Mouse (Mus musculus): Measurements from ENCODE around the gene Tmem211.
A peak's percentile ranks its signal among the peaks of the same experiment; 100 is the strongest.

Tmem211 gene

DNA sequence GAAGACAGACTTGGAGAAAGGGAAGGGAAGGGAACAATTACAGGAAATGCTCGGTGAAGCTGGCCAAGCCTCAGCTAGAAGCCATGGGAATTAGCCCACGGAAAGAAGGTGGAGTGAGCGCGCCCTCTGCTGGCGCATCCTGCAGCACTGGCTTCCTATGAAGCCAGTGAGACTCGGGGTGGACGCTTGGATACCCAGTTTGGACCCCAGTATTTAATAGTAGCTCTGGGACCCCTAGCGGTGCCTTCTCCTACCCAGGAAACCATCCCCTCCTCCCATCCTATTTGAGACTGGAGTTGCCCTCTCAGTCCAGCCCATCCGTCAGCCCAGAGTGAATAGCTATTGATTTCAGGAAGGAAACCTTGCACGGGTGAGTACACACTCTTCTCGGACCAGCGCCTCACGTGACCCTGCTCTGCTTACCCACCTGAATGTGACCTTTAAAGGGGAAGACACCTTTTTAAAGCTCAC is at the start of gene Tmem211:
TSS of gene Tmem211 (plus strand) at position 278 of the 471 bp plus-strand sequence.
- peak; percentile 22 for DNase-seq (ENCODE audit: low read depth, low spot score)

DNA sequence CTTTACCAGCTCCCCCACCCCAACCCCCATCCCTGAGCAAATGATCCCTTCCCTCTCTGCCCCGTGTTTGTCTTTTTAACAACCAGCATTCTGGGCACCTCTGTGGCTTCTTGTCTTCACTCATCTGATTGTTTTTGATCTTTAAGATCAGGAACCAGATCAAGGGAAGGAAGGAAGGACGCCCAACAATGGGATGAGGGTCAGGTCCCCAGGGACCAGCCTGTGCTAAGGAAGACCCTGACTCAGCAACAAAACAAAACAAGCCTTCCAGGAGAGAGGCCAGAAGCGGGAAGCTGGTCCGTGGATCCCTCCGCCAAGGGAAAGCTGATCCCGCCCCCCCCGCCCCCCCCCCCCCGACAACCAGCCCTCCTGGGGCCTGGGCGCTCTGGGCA is 47.3 kb upstream of the Tmem211 start:
- DNase-seq (ENCODE audit: low read depth, low spot score): no peak

DNA sequence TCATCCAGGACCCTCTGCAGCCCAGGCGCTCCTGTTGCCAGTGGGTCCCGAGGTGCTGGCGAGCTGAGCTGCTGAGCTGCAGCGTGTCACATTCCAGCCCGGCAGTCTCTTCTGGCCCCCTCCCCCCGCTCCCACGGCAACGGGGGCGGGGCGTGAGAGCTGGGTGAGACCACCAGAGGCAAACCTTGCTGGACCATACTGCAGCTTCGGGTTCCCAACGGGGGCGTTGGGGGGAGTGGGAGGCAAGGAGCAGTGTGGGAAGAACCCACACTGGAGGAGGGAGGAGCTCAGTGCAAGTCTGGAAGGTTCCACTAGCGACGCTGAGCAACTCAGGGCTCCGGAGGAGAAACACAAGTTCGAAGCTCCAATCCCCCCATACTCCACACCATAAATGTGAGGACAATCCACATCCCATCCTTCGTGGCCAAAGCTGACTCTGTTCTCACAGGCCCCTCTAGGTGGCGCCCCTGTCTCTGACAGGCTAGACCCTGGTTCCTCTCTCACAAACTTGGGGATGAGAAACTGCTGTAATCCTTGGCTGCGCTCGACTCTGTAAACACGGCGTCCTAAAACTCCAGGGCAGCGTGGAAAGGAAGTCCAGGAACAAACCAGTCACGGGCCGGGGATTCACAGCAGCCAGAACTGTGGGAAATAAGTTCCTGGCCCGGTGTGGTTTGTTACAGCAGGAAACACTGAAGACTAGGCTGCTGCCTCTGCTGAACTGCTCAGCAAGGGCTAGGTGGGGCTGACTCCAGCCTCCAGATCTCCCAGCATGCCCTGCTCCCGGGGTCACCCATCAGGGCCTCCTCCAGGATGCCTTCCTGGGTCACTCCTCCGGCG is 46.6 kb upstream of the Tmem211 start:
- DNase-seq (ENCODE audit: low read depth, low spot score): peak; percentile 41

DNA sequence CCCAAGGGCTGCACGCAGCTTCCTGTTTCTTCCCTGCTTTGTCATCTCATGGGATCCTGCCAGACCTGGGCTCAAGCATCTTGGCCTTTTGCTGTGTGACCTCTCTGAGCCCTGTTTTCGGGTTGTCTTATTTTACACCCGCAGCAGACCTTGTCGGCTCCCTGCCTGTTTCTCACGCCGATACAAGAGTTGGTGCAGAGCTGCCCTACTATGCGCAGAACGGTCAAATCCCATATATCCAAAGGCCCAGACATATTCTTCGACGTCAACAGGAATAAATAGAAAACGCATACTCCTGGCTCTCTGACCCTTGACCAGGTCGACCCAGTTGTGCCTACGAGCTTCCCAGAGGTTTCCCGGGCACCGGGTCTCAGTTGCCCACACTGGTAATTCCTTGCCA is 46.0 kb upstream of the Tmem211 start:
- no peak for DNase-seq (ENCODE audit: low read depth, low spot score)

DNA sequence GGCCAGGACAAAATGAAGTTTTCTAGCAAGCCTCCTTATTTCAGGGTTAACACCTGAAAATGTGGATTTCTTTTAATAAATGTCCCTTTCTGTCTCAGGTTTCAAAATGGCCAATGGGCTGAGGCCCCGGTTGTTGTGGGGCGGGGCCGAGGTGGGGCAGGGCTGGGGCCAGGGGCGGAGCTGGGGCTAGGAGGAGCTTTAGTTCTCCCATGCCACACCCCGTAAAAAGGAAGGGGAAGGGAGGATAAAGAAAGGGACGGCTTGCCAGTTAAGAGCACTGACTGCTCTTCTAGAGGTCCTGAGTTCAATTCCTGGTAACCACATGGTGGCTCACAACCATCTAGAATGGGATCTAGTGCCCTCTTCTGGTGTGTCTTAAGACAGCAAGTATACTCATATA is 45.3 kb upstream of the Tmem211 start:
- DNase-seq (ENCODE audit: low read depth, low spot score): no peak

DNA sequence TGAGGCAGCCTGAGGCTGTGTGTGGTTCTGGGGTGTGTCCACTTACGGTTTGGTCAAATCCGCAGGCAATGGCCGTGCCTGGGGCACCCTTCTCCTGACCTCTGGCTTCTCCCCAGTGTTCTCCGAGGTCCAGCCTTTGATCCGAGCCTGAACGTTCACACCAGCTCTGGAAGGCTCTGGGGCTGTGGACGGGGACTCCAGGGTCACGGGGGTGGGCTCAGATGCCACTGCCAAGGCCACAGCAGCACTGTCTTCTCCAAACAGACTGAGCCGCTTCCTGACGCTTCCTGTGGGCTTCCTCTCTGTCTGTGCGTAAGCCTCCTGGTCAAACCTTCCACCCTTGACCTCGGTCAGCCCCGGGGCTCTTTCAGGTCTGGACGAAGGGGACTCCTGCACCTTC is 36.2 kb upstream of the Tmem211 start:
- no peak for DNase-seq (ENCODE audit: low read depth, low spot score)

DNA sequence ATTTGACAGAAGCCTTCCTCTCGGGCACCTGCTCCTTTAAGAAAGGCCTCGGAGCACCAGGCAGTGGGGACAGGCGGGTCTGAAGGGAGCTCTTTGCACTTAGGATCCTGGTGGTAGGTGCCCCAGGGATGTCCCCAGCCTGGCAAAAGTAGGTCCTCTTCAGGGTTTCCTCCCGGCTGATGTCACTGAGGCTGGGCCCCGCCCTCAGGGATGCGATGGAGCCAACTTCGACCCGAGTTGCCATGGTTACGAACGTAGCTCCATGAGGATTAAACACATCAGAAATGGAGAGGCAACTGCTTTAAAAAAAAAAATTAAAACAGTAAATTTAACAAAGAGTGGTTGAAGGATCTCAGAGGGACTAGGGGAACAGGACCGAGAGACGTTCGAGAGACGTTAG is 34.8 kb upstream of the Tmem211 start:
- no peak for DNase-seq (ENCODE audit: low read depth, low spot score)

DNA sequence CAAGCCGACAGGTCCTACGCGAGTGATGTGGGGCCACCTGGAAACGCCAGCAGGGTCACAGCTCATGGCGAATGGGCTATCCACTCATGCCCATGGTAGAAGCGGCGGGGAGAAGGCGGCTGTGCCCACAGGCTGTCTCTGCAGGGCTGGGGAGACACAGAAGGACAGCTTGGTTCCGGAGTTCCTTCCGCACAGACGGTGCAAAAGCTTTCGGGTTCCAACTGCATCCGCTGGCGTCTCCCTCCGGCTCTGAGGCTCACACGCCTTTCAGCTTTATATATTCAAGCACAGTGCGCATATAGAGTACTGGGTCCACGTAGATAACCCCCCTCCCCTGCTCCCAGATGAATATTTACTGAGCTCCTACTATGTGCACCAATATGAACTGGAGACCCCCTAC is 32.9 kb upstream of the Tmem211 start:
- no peak for DNase-seq (ENCODE audit: low read depth, low spot score)

DNA sequence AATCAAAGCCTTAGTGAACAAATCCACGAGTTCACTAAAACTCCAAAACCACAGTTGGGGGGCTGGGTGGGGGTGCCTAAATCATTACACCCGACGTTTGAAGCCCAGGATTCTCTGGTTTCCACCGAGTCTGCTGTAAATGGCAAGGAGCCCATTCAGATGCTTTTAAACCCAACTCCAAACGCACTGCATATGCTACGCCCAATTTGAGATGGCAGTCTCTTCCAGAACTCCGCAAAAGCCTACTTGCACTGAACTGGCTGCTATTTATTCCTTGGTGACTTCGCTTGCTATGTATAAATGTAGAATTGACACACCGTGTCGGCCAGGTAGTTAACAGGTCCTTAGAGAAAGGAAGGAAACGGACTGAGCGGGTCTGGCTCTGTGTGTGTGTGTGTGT is 31.3 kb upstream of the Tmem211 start:
- no peak for DNase-seq (ENCODE audit: low read depth, low spot score)

DNA sequence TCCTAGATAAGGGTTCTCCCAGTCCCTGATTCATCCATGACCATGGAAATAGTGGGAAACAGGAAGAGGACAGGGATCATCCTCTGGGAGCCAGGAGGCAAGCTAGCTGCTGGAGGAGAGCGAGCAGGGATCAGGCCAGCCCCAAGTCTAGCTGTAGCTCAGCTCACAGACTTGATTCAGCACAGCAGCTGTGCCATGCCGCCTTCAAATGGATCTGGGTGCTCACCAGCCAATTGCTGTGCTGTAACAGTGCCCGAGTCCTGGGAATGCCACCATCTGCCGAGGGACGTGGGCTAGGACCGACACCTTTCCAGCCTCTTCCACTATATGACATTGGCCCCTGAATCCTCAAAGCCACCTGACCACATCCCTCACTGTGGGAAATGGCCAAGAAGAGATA is 30.8 kb upstream of the Tmem211 start:
- no peak for DNase-seq (ENCODE audit: low read depth, low spot score)

DNA sequence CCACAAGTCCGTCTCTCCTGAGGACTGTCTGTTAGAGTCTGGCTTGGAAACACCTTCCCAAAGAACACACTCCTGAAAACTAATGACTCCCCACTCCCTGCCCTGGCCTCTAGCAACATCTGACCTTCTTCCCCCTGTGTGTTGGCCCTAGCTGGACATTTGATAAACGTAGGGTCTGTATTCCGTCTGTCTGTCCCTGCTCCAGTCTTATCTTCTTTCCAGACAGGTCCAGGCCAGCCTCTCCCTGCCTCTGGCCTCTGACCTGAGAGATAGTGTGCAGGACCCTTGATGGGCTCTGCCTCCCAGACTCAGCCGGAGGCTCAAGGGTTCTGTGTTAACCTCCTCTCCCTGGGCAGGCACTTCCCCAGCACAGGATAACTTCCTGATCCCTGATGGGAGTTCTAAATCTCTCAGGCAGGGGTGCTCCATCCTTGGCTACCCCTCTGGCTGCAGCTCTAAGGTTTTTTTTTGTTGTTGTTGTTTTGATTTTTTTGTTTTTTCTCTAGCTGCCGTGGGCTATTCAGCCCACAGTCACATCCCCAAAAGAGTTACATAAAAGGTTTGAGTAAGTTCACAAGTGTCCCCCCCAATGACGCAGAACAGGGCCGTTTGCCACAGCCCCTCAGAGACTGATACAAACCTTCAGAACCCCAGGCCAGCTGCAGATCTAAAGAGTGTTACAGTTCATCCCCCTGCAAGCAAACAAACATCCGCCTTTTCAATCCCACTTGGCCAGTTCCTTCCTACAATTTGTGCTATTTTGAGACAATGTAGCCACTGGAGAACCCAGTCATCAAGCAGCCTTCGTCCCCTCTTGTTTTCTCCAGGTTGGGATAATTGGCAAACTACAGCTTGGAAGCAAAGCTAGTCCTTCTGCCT is 29.6 kb upstream of the Tmem211 start:
- DNase-seq (ENCODE audit: low read depth, low spot score): no peak

DNA sequence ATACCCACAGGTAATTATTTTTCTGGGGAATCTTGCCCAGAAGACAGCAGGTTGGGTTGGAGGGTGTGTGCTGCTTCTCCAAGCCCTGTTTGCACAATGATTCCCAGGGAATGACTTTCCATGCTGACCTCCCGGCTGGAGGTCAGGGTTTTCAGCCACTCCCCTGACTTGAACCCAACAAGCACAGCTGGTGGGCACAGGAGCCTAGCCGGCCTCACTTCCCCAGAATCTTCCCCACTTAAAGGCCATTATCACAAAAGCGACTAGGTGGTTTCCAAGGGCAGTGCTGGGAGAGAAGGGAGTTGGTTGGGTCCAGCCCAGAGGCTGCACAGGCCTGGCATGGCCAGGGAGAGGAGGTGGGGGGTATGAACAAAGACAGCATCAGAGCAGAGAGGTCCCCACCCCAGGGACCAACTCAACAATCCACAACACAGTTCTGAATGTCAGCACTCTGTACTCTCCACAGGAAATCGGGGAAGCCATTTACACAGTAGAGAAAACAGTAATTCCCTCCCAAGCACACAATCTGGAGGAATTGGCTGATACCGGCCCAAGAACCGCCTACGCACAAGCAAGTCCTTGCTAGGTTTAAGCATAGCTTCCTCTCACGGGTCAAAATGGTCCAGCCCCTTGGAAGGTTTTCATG is 27.5 kb upstream of the Tmem211 start:
- DNase-seq (ENCODE audit: low read depth, low spot score): no peak

DNA sequence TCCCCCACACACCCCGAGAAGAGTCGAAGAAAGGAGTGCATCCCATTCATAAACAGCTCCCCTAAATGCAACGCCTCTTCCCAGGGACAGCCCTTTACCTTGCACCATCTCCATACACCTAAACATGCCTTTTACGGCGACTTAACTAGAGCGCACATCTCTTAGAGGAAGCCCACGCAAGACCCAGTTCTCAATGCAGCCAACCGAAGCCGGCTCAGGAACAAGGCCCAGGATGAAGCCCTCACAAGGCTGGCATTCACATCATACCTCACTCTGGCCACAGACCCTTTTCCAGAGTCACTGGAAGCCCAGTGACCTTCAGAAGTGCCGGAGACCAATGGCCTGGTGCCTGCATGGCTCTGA is 27.0 kb upstream of the Tmem211 start:
- DNase-seq (ENCODE audit: low read depth, low spot score): no peak

DNA sequence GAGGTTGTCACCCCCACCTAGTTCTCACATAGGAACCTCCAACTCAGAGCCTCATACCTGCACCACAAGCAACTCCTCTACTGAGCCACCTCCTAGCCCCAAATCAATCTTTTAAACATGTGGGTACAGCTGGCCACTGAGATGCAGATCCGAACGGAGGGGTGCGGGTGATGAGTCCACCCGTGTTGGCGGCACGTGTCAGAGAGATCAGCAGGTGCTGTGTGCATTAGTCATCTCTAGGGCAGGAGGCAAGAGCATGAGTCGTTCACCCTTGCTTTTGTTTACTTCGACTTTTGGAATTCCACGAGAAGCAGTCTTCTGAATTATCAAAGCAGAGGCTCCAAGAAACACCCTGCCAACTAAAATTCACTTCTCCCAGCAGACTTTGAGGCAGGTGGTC is 22.5 kb upstream of the Tmem211 start:
- no peak for DNase-seq (ENCODE audit: low read depth, low spot score)

DNA sequence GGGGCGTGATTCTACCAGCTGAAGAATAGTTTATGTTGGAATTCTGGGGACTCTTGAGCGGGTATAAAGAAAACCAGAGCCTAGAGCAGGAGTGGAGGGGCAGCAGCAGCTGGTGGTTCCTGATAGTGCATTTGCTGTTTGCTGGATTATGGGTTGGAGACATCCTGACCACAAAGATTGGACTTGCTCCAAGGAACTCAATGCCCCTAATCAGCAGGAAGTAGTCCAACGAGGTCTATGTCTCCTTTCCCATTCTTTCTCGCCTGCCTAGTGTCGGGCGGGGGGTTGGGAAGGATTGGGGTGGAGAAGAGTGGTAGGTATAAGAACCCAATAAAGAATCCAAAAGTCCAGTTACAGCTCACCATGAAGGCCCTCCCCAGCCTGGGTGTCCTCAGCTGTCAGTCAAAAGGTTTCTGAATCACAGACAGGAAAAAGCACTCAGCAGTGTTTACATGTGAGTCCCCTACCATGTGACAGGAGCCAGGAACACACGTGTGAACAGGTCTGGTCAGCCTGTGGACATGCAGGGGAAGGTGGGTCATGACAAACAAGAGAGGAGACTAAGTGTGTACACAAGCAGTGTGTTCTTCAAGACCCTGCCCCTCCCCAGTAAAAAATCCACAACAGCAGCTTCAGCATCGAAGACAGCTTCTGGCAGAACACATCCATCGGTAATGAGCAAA is 19.9 kb upstream of the Tmem211 start:
- DNase-seq (ENCODE audit: low read depth, low spot score): no peak

DNA sequence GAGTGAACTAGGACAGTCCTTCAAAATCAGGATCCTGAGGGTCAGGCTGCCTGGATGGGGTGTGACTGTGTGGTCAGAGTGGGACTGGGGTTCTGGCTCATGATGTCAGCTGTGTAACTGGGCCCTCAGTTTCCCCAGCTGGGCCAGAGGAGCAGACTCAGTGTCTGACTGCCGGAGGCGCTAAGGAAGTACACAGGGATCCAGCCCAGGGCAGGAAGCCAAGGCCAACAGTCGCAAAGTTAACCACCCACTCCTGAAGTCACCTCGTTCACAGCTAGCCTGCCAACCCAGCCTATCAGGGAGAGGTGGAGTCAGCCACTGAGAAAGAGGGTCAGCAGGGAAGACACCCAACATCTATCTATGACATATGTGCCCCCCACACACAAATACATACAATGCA is 18.7 kb upstream of the Tmem211 start:
- DNase-seq (ENCODE audit: low read depth, low spot score): no peak

DNA sequence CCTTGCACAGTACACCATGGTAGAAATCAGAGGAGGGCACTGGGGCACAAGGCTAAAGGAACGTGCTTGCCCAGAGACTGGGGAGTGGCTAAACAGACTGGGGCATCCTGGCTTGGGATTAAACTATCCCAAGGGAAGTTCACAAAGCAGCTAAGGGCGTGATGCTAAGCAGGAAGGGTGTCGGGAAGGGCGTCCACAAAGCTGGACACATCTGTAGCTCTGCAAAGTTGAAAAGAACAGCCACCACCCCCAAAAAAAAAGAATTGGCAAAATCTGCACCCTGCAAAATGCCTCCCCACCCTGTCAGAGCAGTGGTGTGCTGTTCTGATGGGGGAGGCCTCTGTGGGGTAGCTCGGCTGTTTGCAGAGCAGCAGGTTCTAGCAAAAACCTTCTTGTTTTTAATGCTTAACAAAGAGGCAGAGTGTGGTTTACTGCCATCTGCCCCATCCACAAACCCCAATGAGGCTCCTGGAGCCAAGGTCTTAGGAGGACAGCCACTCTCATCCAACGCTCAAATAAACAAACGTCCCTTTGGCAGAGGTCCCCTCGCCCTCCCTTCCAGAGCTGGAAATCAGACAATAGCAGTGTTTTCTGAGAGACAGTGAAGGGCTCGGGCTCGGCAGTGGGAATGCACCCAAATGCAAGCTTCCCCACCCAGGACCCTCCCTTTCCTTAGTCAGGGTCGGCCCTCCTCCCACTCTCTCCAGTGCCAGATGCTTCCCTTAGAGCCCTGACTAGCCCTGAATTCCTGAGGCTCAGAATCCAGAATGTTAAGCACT is 17.9 kb upstream of the Tmem211 start:
- no peak for DNase-seq (ENCODE audit: low read depth, low spot score)

DNA sequence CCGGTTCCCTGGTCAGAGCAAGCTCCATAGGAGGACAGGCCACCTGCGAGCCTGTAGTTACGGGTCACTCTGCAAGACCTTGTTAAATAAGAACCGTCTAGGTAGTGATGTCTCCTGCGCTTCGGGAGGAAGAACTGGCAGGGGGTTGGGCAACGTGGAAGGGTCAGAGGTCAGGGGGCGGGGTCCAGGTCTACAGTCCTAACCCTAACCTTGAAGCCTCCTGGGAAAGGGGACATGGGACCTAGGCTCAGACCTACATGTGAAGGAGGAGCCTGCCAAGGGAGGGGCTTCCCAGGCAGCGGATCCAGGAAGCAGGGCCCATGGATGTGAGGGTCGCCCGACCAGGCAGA is 17.3 kb upstream of the Tmem211 start:
- DNase-seq (ENCODE audit: low read depth, low spot score): no peak

DNA sequence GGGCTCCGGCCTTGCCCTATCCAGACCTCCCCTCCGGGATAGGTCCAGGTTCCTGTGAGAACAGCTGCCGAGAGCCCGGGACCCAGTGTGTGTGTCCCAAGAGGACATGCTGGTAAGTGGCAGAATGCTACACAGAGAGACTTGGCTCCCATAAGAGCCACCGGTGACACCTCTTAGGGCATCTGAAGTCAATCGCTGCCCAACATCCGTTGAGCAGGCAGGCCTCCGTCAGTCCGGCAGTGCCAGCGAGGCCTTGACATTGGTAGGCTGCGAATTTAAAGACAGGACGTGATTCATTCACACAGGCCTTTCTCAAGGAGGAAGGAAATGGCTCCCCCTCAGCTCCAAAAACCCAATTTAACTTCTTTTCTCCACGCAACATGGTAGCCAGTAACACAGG is 16.8 kb upstream of the Tmem211 start:
- DNase-seq (ENCODE audit: low read depth, low spot score): no peak

DNA sequence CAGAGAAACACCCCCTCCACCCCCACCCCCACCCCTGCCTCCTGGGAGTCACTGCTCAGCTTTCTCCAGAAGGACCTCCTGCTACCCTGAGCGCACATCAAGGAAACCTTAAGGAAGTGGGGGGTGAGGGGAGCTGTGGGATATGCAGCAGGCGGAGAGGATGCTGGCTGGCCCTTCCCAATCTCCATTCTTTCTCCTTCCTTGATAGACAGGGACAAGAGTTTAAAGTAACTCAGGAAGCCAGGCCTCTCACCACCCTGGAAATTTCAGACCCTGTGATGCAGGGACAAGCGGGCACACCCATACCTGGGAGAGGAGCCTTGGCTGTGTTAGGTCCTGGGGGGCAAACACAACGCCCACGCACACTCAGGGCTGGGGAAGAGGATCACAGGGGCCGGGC is 16.4 kb upstream of the Tmem211 start:
- no peak for DNase-seq (ENCODE audit: low read depth, low spot score)

All from CD4-positive helper T cell, adult 2 months (primary cell).